Mouse (Mus musculus): ENCODE results near the gene I830077J02Rik.
"Not testable (repeated sequence)": the region's sequence is repeated elsewhere in the genome, so short reads cannot be mapped to it uniquely, and the experiment has no call there.

I830077J02Rik gene

GRCm38 (mm10) chr3:105932240-105933071, at the start of gene I830077J02Rik:
TSS of gene I830077J02Rik (minus strand) at chr3:105932664.
- no peak for DNase-seq

- DNase-seq: no peak
Measured at GRCm38 (mm10) chr3:105974174-105974573, 41.7 kb upstream of the I830077J02Rik start.

GRCm38 (mm10) chr3:105973411-105973810, 40.9 kb upstream of the I830077J02Rik start, which contains the start of gene Ovgp1:
TSS of gene Ovgp1 (plus strand) at chr3:105973711.
- no peak for DNase-seq

- no peak for DNase-seq
Measured at GRCm38 (mm10) chr3:105971831-105972446, 39.5 kb upstream of the I830077J02Rik start.

- peak in 1 of 2 experiments; percentile 9 for DNase-seq
Measured at GRCm38 (mm10) chr3:105960700-105961099, 28.2 kb upstream of the I830077J02Rik start.

GRCm38 (mm10) chr3:105959999-105960398, 27.5 kb upstream of the I830077J02Rik start, which contains the start of gene Atp5f1:
TSS of gene Atp5f1 (minus strand) at chr3:105960099.
- DNase-seq: no peak

- no peak for DNase-seq
Measured at GRCm38 (mm10) chr3:105959585-105959984, 27.1 kb upstream of the I830077J02Rik start.

- DNase-seq: peak; percentile 87 to 94
Measured at GRCm38 (mm10) chr3:105958974-105959580, 26.6 kb upstream of the I830077J02Rik start, which contains the start of gene Wdr77. TSS of gene Wdr77 (plus strand) at chr3:105959369.

- no peak for DNase-seq
Measured at GRCm38 (mm10) chr3:105958204-105958603, 25.7 kb upstream of the I830077J02Rik start.

GRCm38 (mm10) chr3:105957235-105957634, 24.8 kb upstream of the I830077J02Rik start:
- no peak for DNase-seq

GRCm38 (mm10) chr3:105951348-105951747, 18.9 kb upstream of the I830077J02Rik start:
- DNase-seq: no peak

GRCm38 (mm10) chr3:105936111-105936510, 3.6 kb upstream of the I830077J02Rik start:
- no peak for DNase-seq

GRCm38 (mm10) chr3:105935033-105935432, 2.6 kb upstream of the I830077J02Rik start:
- no peak for DNase-seq

GRCm38 (mm10) chr3:105933926-105934325, 1.5 kb upstream of the I830077J02Rik start:
- DNase-seq: no peak

GRCm38 (mm10) chr3:105931095-105931494, 1.4 kb downstream of the I830077J02Rik start:
- no peak for DNase-seq

GRCm38 (mm10) chr3:105929821-105930220, 2.6 kb downstream of the I830077J02Rik start:
- no peak for DNase-seq

- no peak for DNase-seq
Measured at GRCm38 (mm10) chr3:105928781-105929180, 3.7 kb downstream of the I830077J02Rik start.

GRCm38 (mm10) chr3:105928195-105928569, 4.3 kb downstream of the I830077J02Rik start:
- DNase-seq: no peak

GRCm38 (mm10) chr3:105927561-105928194, 4.8 kb downstream of the I830077J02Rik start:
- DNase-seq: no peak

GRCm38 (mm10) chr3:105924616-105925015, 7.8 kb downstream of the I830077J02Rik start:
- no peak for DNase-seq

GRCm38 (mm10) chr3:105921959-105922358, 10.5 kb downstream of the I830077J02Rik start:
- DNase-seq: no peak

- DNase-seq: not testable (repeated sequence)
Measured at GRCm38 (mm10) chr3:105920743-105921142, 11.7 kb downstream of the I830077J02Rik start.

GRCm38 (mm10) chr3:105918355-105918745, 14.1 kb downstream of the I830077J02Rik start:
- no peak for DNase-seq
